Mouse (Mus musculus): ENCODE measurements around the gene Sdk1. TPM values are rescaled to one million over a fixed set of nuclear protein-coding genes. Genes with fewer than 3 reads are reported as not detected.

The Sdk1 gene
- 3.6 TPM in 2 replicates for polyA plus RNA-seq (2015; fragmentation: Nextera tagmentation; extraction: Ambion mirVana)

- H3K27me3 ChIP-seq (replicated peaks), result 0 out of 2 replicates have a peak, but pooled peaks cover 9% of the 10 kb centered on the region
- H3K9ac ChIP-seq, result peak within 1 kb of the TSS; percentile 71
- ATAC-seq (ENCODE audit: insufficient read depth, low FRiP score, low read depth), result peak; percentile 95
- H3K9me3 ChIP-seq, result no peaks in the 10 kb centered on the region
- H3K4me1 ChIP-seq, result peaks cover 13% of the 10 kb centered on the region
- H3K4me2 ChIP-seq, result peak within 1 kb of the TSS; percentile 95
- H3K27ac ChIP-seq, result peak within 1 kb of the TSS; percentile 35; the same call in 1 of the 2 replicates
- H3K4me3 ChIP-seq (replicated peaks), result peak within 1 kb of the TSS; percentile 68
- H3K36me3 ChIP-seq, result no peaks in the 10 kb centered on the region
- under 1% methylated on average over 76 of the region's 77 CpGs for WGBS
These were observed at the start of gene Sdk1 for GRCm38 (mm10) chr5:141240841-141241543. TSS of gene Sdk1 (plus strand) at chr5:141241490.

DNA sequence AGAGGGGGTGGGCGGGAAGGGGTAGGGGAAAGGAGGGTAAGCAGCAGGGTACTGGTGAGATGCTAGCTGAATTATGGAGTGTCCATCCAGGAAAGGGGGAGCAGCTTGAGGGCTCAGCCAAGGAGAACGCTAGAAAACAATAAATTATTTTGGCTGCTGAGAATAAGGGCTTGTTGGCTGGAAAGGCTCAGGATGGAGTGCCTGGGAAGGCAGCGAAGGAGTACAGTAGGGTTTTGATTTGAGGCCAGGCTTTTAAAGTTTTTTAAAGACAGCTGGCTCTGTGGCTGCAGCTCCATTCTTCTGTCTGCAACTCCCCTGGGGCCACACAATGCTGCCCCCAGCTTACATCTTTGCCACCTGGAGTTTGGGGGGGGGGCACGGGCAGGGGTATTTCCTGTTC is 44.0 kb upstream of the Sdk1 start:
- no peak overlapping the region for H3K4me3 ChIP-seq (replicated peaks)
- 21% methylated on average over 4 of the region's 4 CpGs for WGBS
- H3K9ac ChIP-seq, result no peak overlapping the region
- H3K36me3 ChIP-seq, result no peaks in the 10 kb centered on the region
- peak; percentile 39; the same call in 1 of the 2 replicates for ATAC-seq (ENCODE audit: insufficient read depth, low FRiP score, low read depth)
- H3K4me2 ChIP-seq, result peak overlapping the region; percentile 3; the same call in 1 of the 2 replicates
- H3K27me3 ChIP-seq (replicated peaks), result no peaks in the 10 kb centered on the region
- no peak overlapping the region for H3K27ac ChIP-seq
- no peaks in the 10 kb centered on the region for H3K4me1 ChIP-seq
- no peaks in the 10 kb centered on the region for H3K9me3 ChIP-seq

DNA sequence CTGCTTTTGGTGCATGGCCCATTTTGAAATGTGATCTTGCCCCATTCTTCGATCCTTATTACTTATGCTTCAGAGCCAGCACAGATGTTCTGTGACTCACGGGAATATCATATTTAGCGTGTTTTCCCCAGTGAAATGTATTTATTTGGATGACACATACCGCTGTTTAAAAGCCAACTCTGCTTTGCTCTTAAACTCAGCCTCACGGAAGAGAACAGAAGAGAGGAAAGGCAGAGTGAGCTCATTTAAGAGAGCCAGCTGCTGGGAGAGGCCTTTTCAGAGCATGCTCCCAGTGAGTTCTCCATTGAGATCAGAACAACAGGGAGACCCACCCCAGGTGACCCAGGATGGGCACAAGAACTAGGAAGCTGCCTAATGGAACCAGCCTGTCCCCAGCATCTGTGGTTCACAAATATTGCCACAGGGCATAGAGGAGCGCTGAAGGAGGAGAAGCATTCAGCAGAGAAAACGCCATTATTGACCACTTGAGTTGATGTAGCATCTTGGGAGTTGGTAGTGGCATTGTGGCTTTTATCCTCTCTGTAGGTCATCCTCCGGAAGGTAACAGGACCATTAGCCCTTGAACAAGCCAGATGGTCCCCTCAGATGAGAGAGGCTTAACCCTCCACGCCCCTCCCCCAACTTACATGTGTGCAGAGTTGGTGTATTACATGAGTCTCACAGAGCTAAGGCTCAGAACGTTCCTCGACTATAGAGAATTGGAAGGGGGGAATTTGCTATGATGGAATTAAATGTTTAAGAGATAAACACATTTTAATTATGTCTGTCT is 38.8 kb upstream of the Sdk1 start:
- no peak overlapping the region for H3K4me3 ChIP-seq (replicated peaks)
- H3K4me1 ChIP-seq, result no peaks in the 10 kb centered on the region
- WGBS, result 67% methylated on average over 11 of the region's 11 CpGs
- no peaks in the 10 kb centered on the region for H3K36me3 ChIP-seq
- H3K9me3 ChIP-seq, result no peaks in the 10 kb centered on the region
- no peak overlapping the region for H3K4me2 ChIP-seq
- no peak overlapping the region for H3K9ac ChIP-seq
- H3K27ac ChIP-seq, result peak overlapping the region; percentile 45; the same call in 1 of the 2 replicates
- ATAC-seq (ENCODE audit: insufficient read depth, low FRiP score, low read depth), result no peak
- no peaks in the 10 kb centered on the region for H3K27me3 ChIP-seq (replicated peaks)

- WGBS, result 50% methylated on average over 5 of the region's 5 CpGs
- no peak for ATAC-seq (ENCODE audit: insufficient read depth, low FRiP score, low read depth)
- H3K4me2 ChIP-seq, result no peak overlapping the region
- no peaks in the 10 kb centered on the region for H3K27me3 ChIP-seq (replicated peaks)
- H3K9ac ChIP-seq, result no peak overlapping the region
- no peak overlapping the region for H3K4me3 ChIP-seq (replicated peaks)
- no peak overlapping the region for H3K27ac ChIP-seq
- no peaks in the 10 kb centered on the region for H3K36me3 ChIP-seq
- H3K4me1 ChIP-seq, result no peaks in the 10 kb centered on the region
- no peaks in the 10 kb centered on the region for H3K9me3 ChIP-seq
These were observed 34.2 kb upstream of the Sdk1 start for GRCm38 (mm10) chr5:141207061-141207460.

DNA sequence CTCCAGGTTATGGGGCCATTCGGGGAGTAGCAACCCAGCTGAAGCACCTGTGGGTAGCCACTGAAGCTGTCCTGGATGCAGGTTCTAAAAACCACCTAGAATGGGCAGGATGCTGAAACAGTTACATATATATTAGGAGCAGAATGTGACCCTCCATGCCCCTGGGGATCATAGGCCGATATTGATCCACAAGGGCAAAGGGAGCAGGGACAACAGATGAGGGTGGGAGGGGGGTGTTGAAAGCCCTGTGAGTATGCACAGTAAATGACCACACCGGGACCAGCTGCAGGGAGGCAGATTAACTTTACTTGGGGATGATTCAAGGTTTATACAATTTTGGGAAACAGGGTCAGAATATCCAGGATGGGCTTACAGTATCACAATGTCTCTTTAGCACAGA is 16.0 kb upstream of the Sdk1 start:
- no peak for ATAC-seq (ENCODE audit: insufficient read depth, low FRiP score, low read depth)

DNA sequence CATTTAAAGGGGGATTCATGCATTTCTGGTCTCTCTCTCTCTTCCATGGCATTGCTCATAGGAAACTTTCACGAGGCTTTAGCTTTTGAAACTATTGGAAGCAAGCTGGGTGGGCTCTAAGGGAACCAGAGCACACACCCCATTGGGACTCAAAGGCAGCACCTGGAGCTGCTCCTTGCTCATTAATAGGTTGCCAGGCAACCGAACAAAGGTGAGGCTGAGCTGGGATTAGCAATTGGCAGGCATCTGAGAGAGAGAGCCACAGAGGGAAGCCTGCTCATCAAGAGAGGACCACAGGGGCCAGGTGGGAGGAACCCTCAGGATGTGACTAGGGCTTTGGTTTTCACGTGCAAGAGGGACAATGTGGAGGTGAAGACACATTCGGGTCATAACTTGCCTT is 7.0 kb upstream of the Sdk1 start:
- no peaks in the 10 kb centered on the region for H3K36me3 ChIP-seq
- H3K4me3 ChIP-seq (replicated peaks), result no peak overlapping the region
- 31% methylated on average over 4 of the region's 4 CpGs for WGBS
- no peak overlapping the region for H3K27ac ChIP-seq
- H3K9ac ChIP-seq, result no peak overlapping the region
- H3K27me3 ChIP-seq (replicated peaks), result no peaks in the 10 kb centered on the region
- no peaks in the 10 kb centered on the region for H3K9me3 ChIP-seq
- no peak overlapping the region for H3K4me2 ChIP-seq
- ATAC-seq (ENCODE audit: insufficient read depth, low FRiP score, low read depth), result no peak
- H3K4me1 ChIP-seq, result no peaks in the 10 kb centered on the region

More for the DNA sequence above, 16.0 kb upstream of the Sdk1 start:
- no peaks in the 10 kb centered on the region for H3K4me1 ChIP-seq
- H3K36me3 ChIP-seq, result no peaks in the 10 kb centered on the region
- WGBS, result 65% methylated on average over 3 of the region's 3 CpGs
- no peaks in the 10 kb centered on the region for H3K9me3 ChIP-seq
- no peak overlapping the region for H3K4me3 ChIP-seq (replicated peaks)
- no peaks in the 10 kb centered on the region for H3K27me3 ChIP-seq (replicated peaks)
- H3K9ac ChIP-seq, result no peak overlapping the region
- H3K27ac ChIP-seq, result no peak overlapping the region
- H3K4me2 ChIP-seq, result no peak overlapping the region

DNA sequence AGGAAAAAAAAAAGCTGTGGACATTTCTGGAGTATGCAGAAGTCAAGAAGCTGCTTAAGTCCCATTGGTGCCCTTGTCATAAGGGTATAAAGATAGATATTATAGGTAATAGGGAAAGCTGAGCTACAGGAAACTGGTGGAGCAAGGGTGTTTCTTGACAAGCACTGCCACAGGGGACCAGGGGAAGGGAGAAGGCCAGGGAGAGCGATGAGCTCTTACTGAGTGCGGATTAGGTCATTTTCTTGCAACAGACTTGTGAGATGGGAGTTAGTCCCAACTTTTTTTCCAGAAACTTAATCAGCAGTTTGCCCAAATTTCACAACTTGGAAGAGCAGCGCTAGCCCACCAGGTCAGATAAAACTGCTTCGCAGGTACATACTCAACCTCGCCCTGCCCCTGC is 1.9 kb upstream of the Sdk1 start:
- H3K4me2 ChIP-seq, result no peak overlapping the region
- 0 out of 2 replicates have a peak, but pooled peaks cover 9% of the 10 kb centered on the region for H3K27me3 ChIP-seq (replicated peaks)
- H3K9ac ChIP-seq, result no peak overlapping the region
- no peaks in the 10 kb centered on the region for H3K9me3 ChIP-seq
- no peak overlapping the region for H3K4me3 ChIP-seq (replicated peaks)
- H3K27ac ChIP-seq, result no peak overlapping the region
- no peaks in the 10 kb centered on the region for H3K36me3 ChIP-seq
- no peak for ATAC-seq (ENCODE audit: insufficient read depth, low FRiP score, low read depth)
- 19% methylated on average over 5 of the region's 5 CpGs for WGBS
- H3K4me1 ChIP-seq, result peaks cover 13% of the 10 kb centered on the region

DNA sequence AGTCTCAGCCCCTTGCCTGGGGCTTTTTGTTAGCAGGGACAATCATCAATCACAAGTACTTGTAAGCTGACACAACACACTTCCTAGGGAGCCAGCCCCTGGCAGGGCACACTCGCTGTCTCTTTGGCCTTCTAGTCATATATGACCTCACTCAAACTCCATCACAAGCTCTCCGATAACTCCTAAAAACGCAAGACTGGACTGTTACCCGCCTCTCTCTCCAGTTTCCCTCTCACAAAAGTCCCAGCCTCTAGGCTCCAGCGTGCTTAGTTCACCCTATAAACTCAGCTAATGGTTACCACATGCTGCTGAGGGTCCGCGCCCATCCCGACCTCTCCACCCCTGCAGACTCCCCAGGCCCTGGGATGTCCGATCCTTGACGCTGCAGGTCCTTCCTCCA is 849 bp upstream of the Sdk1 start:
- H3K27ac ChIP-seq, result no peak overlapping the region
- H3K9ac ChIP-seq, result peak overlapping the region; percentile 29; the same call in 1 of the 2 replicates
- WGBS, result under 1% methylated on average over 10 of the region's 10 CpGs
- no peaks in the 10 kb centered on the region for H3K36me3 ChIP-seq
- peaks cover 13% of the 10 kb centered on the region for H3K4me1 ChIP-seq
- H3K27me3 ChIP-seq (replicated peaks), result 0 out of 2 replicates have a peak, but pooled peaks cover 9% of the 10 kb centered on the region
- no peaks in the 10 kb centered on the region for H3K9me3 ChIP-seq
- peak overlapping the region; percentile 95 for H3K4me2 ChIP-seq
- peak overlapping the region; percentile 68 for H3K4me3 ChIP-seq (replicated peaks)
- no peak for ATAC-seq (ENCODE audit: insufficient read depth, low FRiP score, low read depth)

GRCm38 (mm10) chr5:141241645-141242284 is 475 bp downstream of the Sdk1 start:
- H3K9ac ChIP-seq, result peak overlapping the region; percentile 71
- H3K4me3 ChIP-seq (replicated peaks), result peak overlapping the region; percentile 68
- under 1% methylated on average over 61 of the region's 82 CpGs for WGBS
- no peaks in the 10 kb centered on the region for H3K9me3 ChIP-seq
- H3K4me1 ChIP-seq, result peaks cover 13% of the 10 kb centered on the region
- H3K36me3 ChIP-seq, result no peaks in the 10 kb centered on the region
- peak overlapping the region; percentile 35; the same call in 1 of the 2 replicates for H3K27ac ChIP-seq
- peak overlapping the region; percentile 95 for H3K4me2 ChIP-seq
- 0 out of 2 replicates have a peak, but pooled peaks have one; percentile 56 for ATAC-seq (ENCODE audit: insufficient read depth, low FRiP score, low read depth)
- H3K27me3 ChIP-seq (replicated peaks), result 0 out of 2 replicates have a peak, but pooled peaks cover 9% of the 10 kb centered on the region

DNA sequence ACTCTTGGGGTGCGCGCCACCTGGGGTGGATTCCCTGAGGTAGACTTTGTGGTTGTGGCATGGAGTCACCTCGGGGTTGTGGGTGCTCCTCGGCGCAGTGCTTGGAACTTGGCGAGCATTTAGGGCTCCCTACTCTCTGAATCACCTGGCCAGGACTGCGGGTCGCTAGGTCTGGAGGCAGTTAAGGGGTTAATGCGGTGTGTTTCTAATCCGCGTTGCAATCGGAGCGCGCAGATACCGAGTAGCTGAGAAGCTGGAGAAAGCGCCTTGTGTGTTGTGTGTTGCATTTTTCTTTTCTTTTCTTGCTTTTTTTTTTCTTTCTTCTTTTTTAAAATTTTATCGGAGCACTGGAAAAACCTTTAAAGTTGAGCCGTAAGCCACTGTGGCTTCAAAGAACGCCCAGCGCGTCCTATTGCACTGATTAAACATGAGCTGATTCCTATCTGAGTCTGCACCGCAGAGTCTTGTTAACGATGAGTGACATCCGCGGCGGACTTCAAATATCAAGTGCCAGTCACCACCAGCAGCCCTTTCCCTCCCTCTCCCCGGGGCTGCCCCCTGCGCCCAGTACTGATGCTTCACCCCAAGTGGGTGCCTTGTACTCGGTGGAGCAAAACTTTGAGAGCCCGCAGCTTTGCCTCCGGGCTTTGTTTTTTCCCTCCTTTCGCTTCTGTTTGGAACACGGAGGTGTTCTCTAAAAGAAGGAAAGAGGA is 2.1 kb downstream of the Sdk1 start:
- ATAC-seq (ENCODE audit: insufficient read depth, low FRiP score, low read depth), result no peak
- Histone ChIP-seq H3K27ac (no peak overlapping the region), H3K36me3 (no peaks in the 10 kb centered on the region), H3K4me1 (peaks cover 13% of the 10 kb centered on the region), H3K9ac (0 out of 2 replicates have a peak overlapping the region, but pooled peaks have one; percentile 17), H3K4me2 (peak overlapping the region; percentile 95), H3K4me3 (replicated peaks) (peak overlapping the region; percentile 68), H3K9me3 (no peaks in the 10 kb centered on the region), H3K27me3 (replicated peaks) (0 out of 2 replicates have a peak, but pooled peaks cover 9% of the 10 kb centered on the region)
- WGBS, result 4% methylated on average over 33 of the region's 33 CpGs

GRCm38 (mm10) chr5:141264253-141264652 is 23.0 kb downstream of the Sdk1 start:
- Histone ChIP-seq H3K27ac (no peak overlapping the region), H3K4me2 (no peak overlapping the region), H3K36me3 (no peaks in the 10 kb centered on the region), H3K4me3 (replicated peaks) (no peak overlapping the region), H3K9ac (no peak overlapping the region), H3K9me3 (no peaks in the 10 kb centered on the region), H3K27me3 (replicated peaks) (no peaks in the 10 kb centered on the region), H3K4me1 (no peaks in the 10 kb centered on the region)
- no peak for ATAC-seq (ENCODE audit: insufficient read depth, low FRiP score, low read depth)
- 80% methylated on average over 1 of the region's 1 CpGs for WGBS
